Mouse (Mus musculus): ENCODE measurements at regions not wholly inside any gene's neighbourhood (a gene's known extent, or its start where the extent isn't known, plus 50 kb on each side); places are given as distances from the start of the nearest gene placed in this dataset.

- no peak for ATAC-seq (ENCODE audit: extremely low read depth, insufficient number of reproducible peaks, low FRiP score, low TSS enrichment)
- Histone ChIP-seq H3K9me3 (no peaks in the 10 kb centered on the region), H3K4me2 (no peak overlapping the region), H3K9ac (no peak overlapping the region), H3K36me3 (no peaks in the 10 kb centered on the region), H3K4me3 (no peak overlapping the region), H3K4me1 (peaks cover 5% of the 10 kb centered on the region; the same call in 1 of the 2 replicates), H3K27ac (replicated peaks) (no peak overlapping the region), H3K27me3 (replicated peaks) (peaks cover under 1% of the 10 kb centered on the region; the same call in 1 of the 2 replicates)
- 58% methylated on average over 6 of the region's 6 CpGs for WGBS
Measured at GRCm38 (mm10) chr4:137189058-137189457, 88.2 kb upstream of the Wnt4 start.

- Histone ChIP-seq H3K9ac (no peak overlapping the region), H3K4me2 (no peak overlapping the region), H3K4me1 (peaks cover 5% of the 10 kb centered on the region; the same call in 1 of the 2 replicates), H3K36me3 (no peaks in the 10 kb centered on the region), H3K9me3 (no peaks in the 10 kb centered on the region), H3K4me3 (no peak overlapping the region), H3K27me3 (replicated peaks) (no peaks in the 10 kb centered on the region; the same call in 1 of the 2 replicates), H3K27ac (replicated peaks) (no peak overlapping the region)
- 69% methylated on average over 3 of the region's 3 CpGs for WGBS
- no peak for ATAC-seq (ENCODE audit: extremely low read depth, insufficient number of reproducible peaks, low FRiP score, low TSS enrichment)
Measured at GRCm38 (mm10) chr4:137187592-137187991, 89.7 kb upstream of the Wnt4 start.

- Histone ChIP-seq H3K9ac (no peak overlapping the region), H3K4me3 (no peak overlapping the region), H3K36me3 (no peaks in the 10 kb centered on the region), H3K4me2 (no peak overlapping the region), H3K4me1 (peaks cover 5% of the 10 kb centered on the region; the same call in 1 of the 2 replicates), H3K27me3 (replicated peaks) (no peaks in the 10 kb centered on the region; the same call in 1 of the 2 replicates), H3K9me3 (no peaks in the 10 kb centered on the region), H3K27ac (replicated peaks) (no peak overlapping the region)
- no peak for ATAC-seq (ENCODE audit: extremely low read depth, insufficient number of reproducible peaks, low FRiP score, low TSS enrichment)
- 87% methylated on average over 9 of the region's 9 CpGs for WGBS
Measured at GRCm38 (mm10) chr4:137187051-137187450, 90.2 kb upstream of the Wnt4 start.

GRCm38 (mm10) chr4:137185001-137185400, 92.3 kb upstream of the Wnt4 start:
- Histone ChIP-seq H3K4me3 (no peak overlapping the region), H3K36me3 (no peaks in the 10 kb centered on the region), H3K4me1 (peaks cover 12% of the 10 kb centered on the region; the same call in 1 of the 2 replicates), H3K9me3 (no peaks in the 10 kb centered on the region), H3K27ac (replicated peaks) (no peak overlapping the region), H3K27me3 (replicated peaks) (no peaks in the 10 kb centered on the region; the same call in 1 of the 2 replicates), H3K9ac (no peak overlapping the region), H3K4me2 (no peak overlapping the region)
- ATAC-seq (ENCODE audit: extremely low read depth, insufficient number of reproducible peaks, low FRiP score, low TSS enrichment), result no peak
- 80% methylated on average over 4 of the region's 4 CpGs for WGBS

- H3K4me3 ChIP-seq, result no peak overlapping the region
- no peaks in the 10 kb centered on the region for H3K36me3 ChIP-seq
- peaks cover 27% of the 10 kb centered on the region for H3K4me1 ChIP-seq
- H3K9me3 ChIP-seq, result no peaks in the 10 kb centered on the region
- no peak overlapping the region for H3K27ac ChIP-seq (replicated peaks)
- ATAC-seq (ENCODE audit: extremely low read depth, insufficient number of reproducible peaks, low FRiP score, low TSS enrichment), result no peak
- H3K27me3 ChIP-seq (replicated peaks), result no peaks in the 10 kb centered on the region; the same call in 1 of the 2 replicates
- WGBS, result 62% methylated on average over 10 of the region's 10 CpGs
- H3K4me2 ChIP-seq, result no peak overlapping the region
- no peak overlapping the region for H3K9ac ChIP-seq
Measured at GRCm38 (mm10) chr4:137183181-137183850, 94.0 kb upstream of the Wnt4 start.

- no peak overlapping the region for H3K27ac ChIP-seq (replicated peaks)
- no peak overlapping the region for H3K9ac ChIP-seq
- no peaks in the 10 kb centered on the region; the same call in 1 of the 2 replicates for H3K27me3 ChIP-seq (replicated peaks)
- H3K36me3 ChIP-seq, result no peaks in the 10 kb centered on the region
- H3K9me3 ChIP-seq, result no peaks in the 10 kb centered on the region
- peaks cover 27% of the 10 kb centered on the region for H3K4me1 ChIP-seq
- no peak for ATAC-seq (ENCODE audit: extremely low read depth, insufficient number of reproducible peaks, low FRiP score, low TSS enrichment)
- 81% methylated on average over 14 of the region's 14 CpGs for WGBS
- no peak overlapping the region for H3K4me3 ChIP-seq
- H3K4me2 ChIP-seq, result no peak overlapping the region
Measured at GRCm38 (mm10) chr4:137182547-137182946, 94.7 kb upstream of the Wnt4 start.

- Histone ChIP-seq H3K4me3 (no peak overlapping the region), H3K27ac (replicated peaks) (no peak overlapping the region), H3K9ac (no peak overlapping the region), H3K4me2 (no peak overlapping the region), H3K36me3 (no peaks in the 10 kb centered on the region), H3K27me3 (replicated peaks) (no peaks in the 10 kb centered on the region; the same call in 1 of the 2 replicates), H3K4me1 (peaks cover 27% of the 10 kb centered on the region), H3K9me3 (no peaks in the 10 kb centered on the region)
- ATAC-seq (ENCODE audit: extremely low read depth, insufficient number of reproducible peaks, low FRiP score, low TSS enrichment), result no peak
- 50% methylated on average over 8 of the region's 8 CpGs for WGBS
Measured at GRCm38 (mm10) chr4:137181252-137181651, 96.0 kb upstream of the Wnt4 start.

GRCm38 (mm10) chr4:137180083-137180482, 97.2 kb upstream of the Wnt4 start:
- no peaks in the 10 kb centered on the region for H3K9me3 ChIP-seq
- no peak overlapping the region for H3K4me3 ChIP-seq
- H3K4me2 ChIP-seq, result no peak overlapping the region
- ATAC-seq (ENCODE audit: extremely low read depth, insufficient number of reproducible peaks, low FRiP score, low TSS enrichment), result no peak
- no peaks in the 10 kb centered on the region for H3K36me3 ChIP-seq
- no peak overlapping the region for H3K27ac ChIP-seq (replicated peaks)
- H3K4me1 ChIP-seq, result peaks cover 27% of the 10 kb centered on the region
- H3K9ac ChIP-seq, result no peak overlapping the region
- H3K27me3 ChIP-seq (replicated peaks), result 0 out of 2 replicates have a peak, but pooled peaks cover 5% of the 10 kb centered on the region
- WGBS, result 42% methylated on average over 2 of the region's 2 CpGs

GRCm38 (mm10) chr4:137178833-137179232, 98.5 kb upstream of the Wnt4 start:
- Histone ChIP-seq H3K9me3 (no peaks in the 10 kb centered on the region), H3K36me3 (no peaks in the 10 kb centered on the region), H3K9ac (no peak overlapping the region), H3K27ac (replicated peaks) (peak overlapping the region; percentile 17; the same call in 1 of the 2 replicates), H3K4me1 (peaks cover 22% of the 10 kb centered on the region), H3K27me3 (replicated peaks) (0 out of 2 replicates have a peak, but pooled peaks cover 5% of the 10 kb centered on the region), H3K4me2 (no peak overlapping the region), H3K4me3 (no peak overlapping the region)
- WGBS, result 17% methylated on average over 3 of the region's 3 CpGs
- ATAC-seq (ENCODE audit: extremely low read depth, insufficient number of reproducible peaks, low FRiP score, low TSS enrichment), result no peak

GRCm38 (mm10) chr4:137164933-137165332, 112.4 kb upstream of the Wnt4 start:
- Histone ChIP-seq H3K27ac (replicated peaks) (no peak overlapping the region), H3K9ac (no peak overlapping the region), H3K4me2 (peak overlapping the region; percentile 59), H3K4me1 (no peaks in the 10 kb centered on the region), H3K36me3 (no peaks in the 10 kb centered on the region), H3K4me3 (peak overlapping the region; percentile 28), H3K9me3 (0 out of 2 replicates have a peak, but pooled peaks cover 4% of the 10 kb centered on the region), H3K27me3 (replicated peaks) (peaks cover 61% of the 10 kb centered on the region)
- WGBS, result 37% methylated on average over 9 of the region's 9 CpGs
- ATAC-seq (ENCODE audit: extremely low read depth, insufficient number of reproducible peaks, low FRiP score, low TSS enrichment), result no peak

GRCm38 (mm10) chr4:137164429-137164828, 112.9 kb upstream of the Wnt4 start:
- Histone ChIP-seq H3K27ac (replicated peaks) (no peak overlapping the region), H3K27me3 (replicated peaks) (peaks cover 63% of the 10 kb centered on the region), H3K9ac (no peak overlapping the region), H3K4me1 (no peaks in the 10 kb centered on the region), H3K4me2 (peak overlapping the region; percentile 59), H3K4me3 (peak overlapping the region; percentile 28), H3K36me3 (no peaks in the 10 kb centered on the region), H3K9me3 (0 out of 2 replicates have a peak, but pooled peaks cover 4% of the 10 kb centered on the region)
- no peak for ATAC-seq (ENCODE audit: extremely low read depth, insufficient number of reproducible peaks, low FRiP score, low TSS enrichment)
- 5% methylated on average over 12 of the region's 12 CpGs for WGBS

- H3K27ac ChIP-seq (replicated peaks), result no peak overlapping the region
- WGBS, result 62% methylated on average over 12 of the region's 12 CpGs
- H3K9ac ChIP-seq, result no peak overlapping the region
- H3K36me3 ChIP-seq, result no peaks in the 10 kb centered on the region
- H3K4me1 ChIP-seq, result no peaks in the 10 kb centered on the region
- peaks cover 58% of the 10 kb centered on the region for H3K27me3 ChIP-seq (replicated peaks)
- no peak overlapping the region for H3K4me3 ChIP-seq
- H3K9me3 ChIP-seq, result 0 out of 2 replicates have a peak, but pooled peaks cover 4% of the 10 kb centered on the region
- no peak overlapping the region for H3K4me2 ChIP-seq
- no peak for ATAC-seq (ENCODE audit: extremely low read depth, insufficient number of reproducible peaks, low FRiP score, low TSS enrichment)
Measured at GRCm38 (mm10) chr4:137163962-137164361, 113.3 kb upstream of the Wnt4 start.
